Mouse (Mus musculus) neural tube, embryonic 14.5 days (tissue): ENCODE measurements at regions not wholly inside any gene's neighbourhood (a gene's known extent, or its start where the extent isn't known, plus 50 kb on each side); places are given as distances from the start of the nearest gene placed in this dataset.
A peak's percentile ranks its signal among the peaks of the same experiment; 100 is the strongest.
"Not testable (repeated sequence)": the region's sequence is repeated elsewhere in the genome, so short reads cannot be mapped to it uniquely, and the experiment has no call there.

Source experiments
- ATAC-seq: fragments of 200-750 bp; cut with Nextera tagmentation; 2 replicates; pipeline ENCODE4 v1.8.0; 2017; ENCODE audit warnings: low read depth, mild to moderate bottlenecking, moderate TSS enrichment, moderate library complexity
- H3K27ac ChIP-seq: fragments of 300-500 bp; sonication (generic); 2 replicates; pipeline ENCODE4 v1.5.1; 2014; ENCODE audit warnings: low read depth, mild to moderate bottlenecking, control low read depth, low read length, moderate library complexity, mixed read lengths
- H3K27me3 ChIP-seq: fragments of 300-500 bp; sonication (generic); 2 replicates; pipeline ENCODE4 v1.6.1; 2014; ENCODE audit warnings: low read length; ENCODE audit not compliant: control insufficient read depth, insufficient read depth
- H3K36me3 ChIP-seq: fragments of 300-500 bp; sonication (generic); 2 replicates; pipeline ENCODE4 v1.6.1; 2014; ENCODE audit warnings: low read length, mixed read lengths; ENCODE audit not compliant: control insufficient read depth, insufficient read depth
- H3K4me1 ChIP-seq: fragments of 300-500 bp; sonication (generic); 2 replicates; pipeline ENCODE4 v1.6.1; 2014; ENCODE audit warnings: low read length; ENCODE audit not compliant: control insufficient read depth, insufficient read depth
- H3K4me2 ChIP-seq: fragments of 300-500 bp; sonication (generic); 2 replicates; pipeline ENCODE4 v1.6.1; 2014; ENCODE audit warnings: mild to moderate bottlenecking, low read depth, low read length, control low read depth
- H3K4me3 ChIP-seq: fragments of 300-500 bp; sonication (generic); 2 replicates; pipeline ENCODE4 v1.5.1; 2014; ENCODE audit warnings: low read depth, low read length, control low read depth, mixed read lengths
- H3K9ac ChIP-seq: fragments of 300-500 bp; sonication (generic); replicated peaks from 2 replicates; pipeline ENCODE4 v1.6.1; 2014; ENCODE audit warnings: low read depth, mild to moderate bottlenecking, control low read depth, low read length, mixed read lengths
- H3K9me3 ChIP-seq: fragments of 300-500 bp; sonication (generic); 2 replicates; pipeline ENCODE4 v1.6.1; 2016; ENCODE audit warnings: low read length; ENCODE audit not compliant: control insufficient read depth
- WGBS: fragments of 180-500 bp; shearing (Covaris S2); extraction: QIAGEN DNeasy Blood & Tissue Kit; methylation state at CpG from one replicate; pipeline ENCODE4 v1.1.7; 2014; 5-methylcytosine and 5-hydroxymethylcytosine counted together

DNA sequence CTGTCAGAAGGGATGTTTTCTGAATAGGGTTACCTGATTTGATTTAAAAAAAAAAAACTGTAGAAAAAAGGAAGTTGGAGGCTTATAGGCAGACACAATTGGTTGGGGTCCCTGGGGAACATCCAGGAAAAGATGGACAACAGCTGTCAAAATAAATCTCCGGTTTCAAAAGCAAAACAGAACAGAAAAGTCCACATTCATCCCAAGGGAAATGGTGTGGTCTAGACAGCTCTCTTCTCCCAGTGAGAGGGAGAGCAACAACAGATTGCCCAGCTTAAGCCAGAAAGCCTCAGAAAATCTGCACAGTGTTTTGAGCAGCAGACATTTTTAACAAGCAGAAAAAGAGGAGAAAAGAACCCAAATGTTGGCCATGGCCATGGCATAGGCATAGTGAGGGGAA, 830.3 kb downstream of the Cypt12 start:
- Histone ChIP-seq H3K9ac (no peak overlapping the region), H3K27me3 (no peaks in the 10 kb centered on the region), H3K9me3 (no peaks in the 10 kb centered on the region), H3K27ac (no peak overlapping the region), H3K4me3 (no peak overlapping the region), H3K4me1 (no peaks in the 10 kb centered on the region), H3K4me2 (no peak overlapping the region), H3K36me3 (no peaks in the 10 kb centered on the region)
- ATAC-seq, result no peak
- 84% methylated on average over 1 of the region's 1 CpGs for WGBS

GRCm38 (mm10) chr3:18787531-18788176, 839.4 kb downstream of the Cypt12 start:
- Histone ChIP-seq H3K36me3 (no peaks in the 10 kb centered on the region), H3K27ac (no peak overlapping the region), H3K4me1 (no peaks in the 10 kb centered on the region), H3K9ac (no peak overlapping the region), H3K4me3 (no peak overlapping the region), H3K4me2 (no peak overlapping the region), H3K9me3 (no peaks in the 10 kb centered on the region), H3K27me3 (no peaks in the 10 kb centered on the region)
- ATAC-seq, result no peak
- WGBS, result 72% methylated on average over 8 of the region's 8 CpGs

GRCm38 (mm10) chr3:18802794-18803193, 825.7 kb downstream of the 1700064H15Rik start:
- WGBS, result 66% methylated on average over 3 of the region's 3 CpGs
- no peak overlapping the region for H3K27ac ChIP-seq
- H3K9me3 ChIP-seq, result no peaks in the 10 kb centered on the region
- H3K4me3 ChIP-seq, result no peak overlapping the region
- H3K9ac ChIP-seq, result no peak overlapping the region
- no peak for ATAC-seq
- no peak overlapping the region for H3K4me2 ChIP-seq
- H3K27me3 ChIP-seq, result no peaks in the 10 kb centered on the region
- H3K36me3 ChIP-seq, result no peaks in the 10 kb centered on the region
- no peaks in the 10 kb centered on the region for H3K4me1 ChIP-seq

- WGBS, result 40% methylated on average over 2 of the region's 2 CpGs
- H3K27ac ChIP-seq, H3K9me3 ChIP-seq, H3K36me3 ChIP-seq, H3K4me2 ChIP-seq, ATAC-seq, H3K4me3 ChIP-seq, H3K9ac ChIP-seq, H3K27me3 ChIP-seq, H3K4me1 ChIP-seq: not testable (repeated sequence)
Observed at GRCm38 (mm10) chr3:18828788-18829320, 799.6 kb downstream of the 1700064H15Rik start.

GRCm38 (mm10) chr3:18868117-18868739, 760.2 kb downstream of the 1700064H15Rik start:
- Histone ChIP-seq H3K4me1 (no peaks in the 10 kb centered on the region), H3K27ac (no peak overlapping the region), H3K4me3 (no peak overlapping the region), H3K9me3 (no peaks in the 10 kb centered on the region), H3K36me3 (no peaks in the 10 kb centered on the region), H3K27me3 (no peaks in the 10 kb centered on the region), H3K4me2 (no peak overlapping the region), H3K9ac (no peak overlapping the region)
- ATAC-seq, result peak; percentile 90
- WGBS, result 54% methylated on average over 4 of the region's 4 CpGs

GRCm38 (mm10) chr3:18868758-18869157, 759.7 kb downstream of the 1700064H15Rik start:
- Histone ChIP-seq H3K4me3 (no peak overlapping the region), H3K4me2 (no peak overlapping the region), H3K27ac (no peak overlapping the region), H3K9ac (no peak overlapping the region), H3K9me3 (no peaks in the 10 kb centered on the region), H3K27me3 (no peaks in the 10 kb centered on the region), H3K4me1 (no peaks in the 10 kb centered on the region), H3K36me3 (no peaks in the 10 kb centered on the region)
- ATAC-seq, result peak; percentile 22; the same call in 1 of the 2 replicates
- WGBS, result 52% methylated on average over 2 of the region's 2 CpGs

DNA sequence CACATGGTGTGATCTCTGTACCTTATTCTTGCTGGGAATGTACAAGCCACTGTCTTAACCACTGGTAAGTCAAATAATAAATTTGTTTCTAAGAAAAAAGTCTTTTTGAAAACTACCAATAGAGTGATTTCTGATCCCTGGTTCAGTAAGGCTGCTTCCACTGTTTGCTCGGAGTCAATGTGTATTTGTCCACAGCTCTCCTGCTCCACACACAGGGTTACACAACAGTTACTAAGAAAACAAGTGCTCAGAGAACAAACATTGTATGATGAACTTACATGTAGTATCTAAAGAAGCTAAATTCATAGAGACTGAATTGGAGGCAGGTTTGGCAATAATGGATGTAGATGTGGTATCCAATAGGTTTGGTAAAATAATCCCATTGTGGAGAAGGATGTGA, 751.4 kb downstream of the 1700064H15Rik start:
- H3K27ac ChIP-seq, result no peak overlapping the region
- no peak overlapping the region for H3K4me3 ChIP-seq
- H3K9ac ChIP-seq, result no peak overlapping the region
- 98% methylated on average over 1 of the region's 1 CpGs for WGBS
- H3K27me3 ChIP-seq, result no peaks in the 10 kb centered on the region
- ATAC-seq, result no peak
- no peaks in the 10 kb centered on the region for H3K9me3 ChIP-seq
- H3K4me1 ChIP-seq, result no peaks in the 10 kb centered on the region
- H3K36me3 ChIP-seq, result no peaks in the 10 kb centered on the region
- H3K4me2 ChIP-seq, result no peak overlapping the region

GRCm38 (mm10) chr3:18877572-18877971, 750.9 kb downstream of the 1700064H15Rik start:
- no peak overlapping the region for H3K27ac ChIP-seq

GRCm38 (mm10) chr3:18881186-18881585, 747.3 kb downstream of the 1700064H15Rik start:
- H3K9me3 ChIP-seq, result no peaks in the 10 kb centered on the region
- ATAC-seq, result no peak

More at GRCm38 (mm10) chr3:18877572-18877971, 750.9 kb downstream of the 1700064H15Rik start:
- Histone ChIP-seq H3K27me3 (no peaks in the 10 kb centered on the region), H3K9ac (no peak overlapping the region), H3K4me1 (no peaks in the 10 kb centered on the region), H3K4me2 (no peak overlapping the region), H3K36me3 (no peaks in the 10 kb centered on the region), H3K9me3 (no peaks in the 10 kb centered on the region), H3K4me3 (no peak overlapping the region)
- ATAC-seq, result no peak
- WGBS, result 80% methylated on average over 3 of the region's 3 CpGs

More at GRCm38 (mm10) chr3:18881186-18881585, 747.3 kb downstream of the 1700064H15Rik start:
- 89% methylated on average over 2 of the region's 2 CpGs for WGBS
- Histone ChIP-seq H3K27ac (no peak overlapping the region), H3K27me3 (no peaks in the 10 kb centered on the region), H3K4me1 (no peaks in the 10 kb centered on the region), H3K36me3 (no peaks in the 10 kb centered on the region), H3K4me2 (no peak overlapping the region), H3K4me3 (no peak overlapping the region), H3K9ac (no peak overlapping the region)
